Mouse (Mus musculus) intestine, postnatal 0 days (tissue): Measurements from ENCODE around the gene Gm28051. TPM values are rescaled to one million over a fixed set of nuclear protein-coding genes. Genes with fewer than 3 reads are reported as not detected.

Experiments used
- ATAC-seq: fragments of 200-750 bp; cut with Nextera tagmentation; 2 replicates; pipeline ENCODE4 v1.8.0; 2017; ENCODE audit warnings: mild to moderate bottlenecking, moderate TSS enrichment, moderate library complexity
- H3K27ac ChIP-seq: fragments of 300-500 bp; sonication (generic); 2 replicates; pipeline ENCODE4 v1.5.1; 2014; ENCODE audit warnings: mild to moderate bottlenecking, low read depth, low read length, moderate library complexity
- H3K27me3 ChIP-seq: fragments of 300-500 bp; sonication (generic); replicated peaks from 2 replicates; pipeline ENCODE4 v1.6.1; 2014; ENCODE audit warnings: low read length, mixed read lengths; ENCODE audit not compliant: control insufficient read depth, insufficient read depth
- H3K36me3 ChIP-seq: fragments of 300-500 bp; sonication (generic); 2 replicates; pipeline ENCODE4 v1.6.1; 2014; ENCODE audit warnings: mild to moderate bottlenecking, moderate library complexity; ENCODE audit not compliant: control insufficient read depth, insufficient read depth
- H3K4me1 ChIP-seq: fragments of 300-500 bp; sonication (generic); replicated peaks from 2 replicates; pipeline ENCODE4 v1.6.1; 2014; ENCODE audit warnings: antibody characterized with exemption, low read length, mixed read lengths; ENCODE audit not compliant: control insufficient read depth, insufficient read depth
- H3K4me2 ChIP-seq: fragments of 300-500 bp; sonication (generic); replicated peaks from 2 replicates; pipeline ENCODE4 v1.6.1; 2014; ENCODE audit warnings: low read depth, mild to moderate bottlenecking, moderate library complexity
- H3K4me3 ChIP-seq: fragments of 300-500 bp; sonication (generic); 2 replicates; pipeline ENCODE4 v1.5.1; 2014; ENCODE audit warnings: low read depth, low read length
- H3K9ac ChIP-seq: fragments of 300-500 bp; sonication (generic); 2 replicates; pipeline ENCODE4 v1.6.1; 2014; ENCODE audit warnings: mild to moderate bottlenecking, low read depth, low read length
- H3K9me3 ChIP-seq: fragments of 300-500 bp; sonication (generic); 2 replicates; pipeline ENCODE4 v1.6.1; 2016; ENCODE audit warnings: mixed run types; ENCODE audit not compliant: control insufficient read depth
- CTCF ChIP-seq: sonication (generic); IDR thresholded peaks from 2 replicates; pipeline ENCODE4 v1.5.1; 2016; ENCODE audit warnings: low read depth, mild to moderate bottlenecking, control low read depth, antibody characterized with exemption, moderate library complexity
- WGBS: fragments of 180-500 bp; shearing (Covaris S2); extraction: QIAGEN DNeasy Blood & Tissue Kit; methylation state at CpG from one replicate; pipeline ENCODE4 v1.1.7; 2014; 5-methylcytosine and 5-hydroxymethylcytosine counted together
- microRNA counts: library from miRNA; unstranded; fragments of <30 nt; microRNA quantifications from one replicate; lab custom pipeline; 2016
- microRNA-seq: library from miRNA; unstranded; fragments of <30 nt; microRNA quantifications from one replicate; pipeline ENCODE4, GENCODE M21; 2016
- polyA plus RNA-seq: library from polyadenylated mRNA; unstranded; fragments of >200 nt; fragmentation: Nextera tagmentation; extraction: Ambion mirVana; gene quantifications from 2 replicates; pipeline ENCODE4 v1.2.1, GENCODE M21; 2015

The Gm28051 gene
- polyA plus RNA-seq, 1 experiment from 2014 or later, result not detected

DNA sequence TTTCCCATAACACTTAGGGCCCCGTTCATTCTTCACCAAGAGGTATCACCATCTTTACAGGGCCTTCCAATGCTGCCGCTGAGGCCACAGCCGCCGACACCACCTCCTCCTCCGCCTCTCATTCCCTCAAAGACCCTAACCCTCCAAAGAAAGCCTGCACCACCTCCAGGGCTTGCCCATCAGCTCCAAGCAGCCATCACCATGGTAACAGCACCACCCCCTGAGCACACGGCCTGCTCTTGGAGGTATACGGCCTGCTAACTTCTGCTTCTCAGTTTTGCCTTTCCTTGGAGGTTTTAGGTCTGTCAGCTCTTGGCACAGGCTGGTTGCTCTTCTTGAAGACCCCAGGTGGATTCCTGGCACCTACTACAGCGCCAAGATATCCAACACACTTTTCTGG lies 86.7 kb downstream of the Gm28051 start:
- WGBS, result 86% methylated on average over 8 of the region's 8 CpGs
- H3K4me3 ChIP-seq, result no peak overlapping the region
- H3K4me2 ChIP-seq, result no peak overlapping the region
- peaks cover 49% of the 10 kb centered on the region for H3K36me3 ChIP-seq
- peaks cover 11% of the 10 kb centered on the region for H3K4me1 ChIP-seq
- no peak for ATAC-seq
- H3K27ac ChIP-seq, result no peak overlapping the region
- no peaks in the 10 kb centered on the region for H3K27me3 ChIP-seq
- H3K9ac ChIP-seq, result no peak overlapping the region
- no peaks in the 10 kb centered on the region for H3K9me3 ChIP-seq
- 0 out of 2 replicates have a peak, but pooled peaks have one; percentile 8 for TF ChIP-seq CTCF

MicroRNA genes within 50 kb of the gene (microRNA counts, 519-probe panel; counts per million panel counts)
- microRNA mmu-miR-1936 (lab: Ali Mortazavi, UCI), result not detected

Small RNA genes lying within 50 kb of the gene (microRNA-seq; reads per million reads assigned to microRNA genes)
- gene Mir1936, result not detected

Other genes starting within 250 kb of the Gm28051 start
- gene Chga, start 202.8 kb downstream of the Gm28051 start, polyA plus RNA-seq, result 41.5 and 43.2 TPM in 2 replicates
- 56.3 and 57.4 TPM in 2 replicates for gene Itpk1, start 52.8 kb downstream of the Gm28051 start, polyA plus RNA-seq
- gene Moap1, start 14.1 kb downstream of the Gm28051 start, polyA plus RNA-seq, result 10.8 and 12.2 TPM in 2 replicates
- 22.7 and 23.6 TPM in 2 replicates for gene Tmem251, start 14.0 kb downstream of the Gm28051 start, polyA plus RNA-seq
- 16.5 and 17.0 TPM in 2 replicates for gene Gon7, start within 50 bp of the Gm28051 start, polyA plus RNA-seq
- 16.3 and 16.5 TPM in 2 replicates for gene Ubr7, start 202 bp upstream of the Gm28051 start, polyA plus RNA-seq
- 13.1 TPM in 2 replicates for gene Gm20604, start 907 bp upstream of the Gm28051 start, polyA plus RNA-seq
- 7.8 and 8.8 TPM in 2 replicates for gene Btbd7, start 120.7 kb upstream of the Gm28051 start, polyA plus RNA-seq
- not detected in 2 replicates for gene Cox8c, start 141.6 kb upstream of the Gm28051 start, polyA plus RNA-seq
- gene Unc79, start 191.1 kb upstream of the Gm28051 start, polyA plus RNA-seq, result 0.10 and 0.16 TPM in 2 replicates